Mouse (Mus musculus) kidney, adult 2 months (tissue): ENCODE measurements at regions not wholly inside any gene's neighbourhood (a gene's known extent, or its start where the extent isn't known, plus 50 kb on each side); places are given as distances from the start of the nearest gene placed in this dataset.

ENCODE experiments used
- CTCF ChIP-seq: fragments of 200-500 bp; conservative IDR thresholded peaks from 2 replicates; pipeline ENCODE4 v1.5.1; 2011; ENCODE audit warnings: low read depth, mild to moderate bottlenecking, control low read depth, low read length, moderate library complexity, mixed read lengths; ENCODE audit not compliant: insufficient read depth, insufficient read length
- POLR2A ChIP-seq: fragments of 200-500 bp; IDR thresholded peaks from one replicate; pipeline ENCODE4 v1.6.1; 2011; ENCODE audit warnings: low read depth, low read length, control low read depth

GRCm38 (mm10) chr10:84054551-84055336, 332.1 kb downstream of the 1500009L16Rik start:
- no peak for TF ChIP-seq CTCF
- TF ChIP-seq POLR2A = no peak
